23 mouse cellular contexts compared by ENCODE assay signal in the genomic region with DNA sequence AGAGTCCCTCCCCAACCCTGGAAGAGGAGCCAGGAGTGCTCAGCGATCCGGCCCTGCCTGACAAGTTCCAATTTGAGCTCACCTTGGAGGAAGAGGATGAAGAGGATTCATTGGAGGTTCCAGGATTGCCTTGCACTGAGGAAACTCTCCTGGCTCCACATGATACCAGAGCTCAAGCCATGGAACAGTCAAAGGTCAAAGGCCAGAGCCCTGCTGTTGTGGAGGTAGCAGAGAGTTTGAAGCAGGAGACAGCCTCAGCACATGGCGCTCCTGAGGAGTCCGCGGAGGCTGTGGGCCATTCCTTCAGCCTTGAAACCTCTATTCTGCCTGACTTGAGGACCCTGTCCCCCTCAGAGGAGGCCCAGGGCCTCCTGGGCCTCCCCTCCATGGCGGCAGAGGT. TPM values are rescaled to one million over a fixed set of nuclear protein-coding genes. Genes with fewer than 3 reads are reported as not detected.
A peak's percentile ranks its signal among the peaks of the same experiment; 100 is the strongest.
DNase-seq lines count a peak whose midpoint lies in the region; ATAC-seq and TF ChIP-seq lines count a peak whose summit lies in the region.
"Had no signal": no experiment of that assay in that cellular context is flagged by ENCODE, and none has a peak within 500 bp of the region (broad histone marks: within the 10 kb centered on the region; RNA-seq: fewer than 3 reads in every experiment).

No protein-coding gene starts in this region.

- no peak for DNase-seq in forebrain, embryonic 10.5 days (ENCODE audit: extremely low spot score, low spot score)
- no peak for DNase-seq in forebrain, postnatal 0 days
- DNase-seq in liver, embryonic 13.5 days, result no peak
- DNase-seq in liver, result no peak
- no peak for DNase-seq in layer of hippocampus, postnatal 14 days (ENCODE audit: low spot score in 2 of 2)
- DNase-seq: adrenal gland, postnatal 25 days; cerebellum, adult 11-12 months; cerebellum, adult 9-11 months; heart, adult 2 months; left cerebral cortex, postnatal 4 days; lung, embryonic 14.5 days; lung, postnatal 14 days; midbrain, embryonic 14.5 days; spleen, adult 18-20 months; thymus, adult 18-20 months; thymus, postnatal 36 days had no signal

- TF ChIP-seq CTCF in forebrain, postnatal 0 days (IDR thresholded peaks at IDR 0.05; ENCODE audit: low read depth), result no peak

- peaks cover 10% of the 10 kb centered on the region for H3K4me1 ChIP-seq in forebrain, embryonic 10.5 days
- no peaks in the 10 kb centered on the region for H3K4me1 ChIP-seq in forebrain, postnatal 0 days (ENCODE audit: insufficient read depth)
- peaks cover 4% of the 10 kb centered on the region for H3K4me1 ChIP-seq in liver, embryonic 13.5 days (replicated peaks)
- no peaks in the 10 kb centered on the region for H3K4me1 ChIP-seq in embryonic facial prominence, embryonic 12.5 days
- H3K4me1 ChIP-seq: heart, embryonic 12.5 days; limb, embryonic 15.5 days had no signal

- no peak overlapping the region for H3K4me3 ChIP-seq in forebrain, embryonic 10.5 days
- H3K4me3 ChIP-seq in forebrain, postnatal 0 days (ENCODE audit: low read depth, low read length), result no peak overlapping the region
- no peak overlapping the region for H3K4me3 ChIP-seq in liver, embryonic 13.5 days (replicated peaks)
- no peak overlapping the region for H3K4me3 ChIP-seq in embryonic facial prominence, embryonic 12.5 days
- H3K4me3 ChIP-seq: embryonic facial prominence, embryonic 13.5 days; heart, adult 2 months; heart, embryonic 12.5 days; limb, embryonic 15.5 days had no signal

- 79% methylated on average over 6 of the region's 6 CpGs for WGBS in forebrain, embryonic 10.5 days
- WGBS in forebrain, postnatal 0 days, result 81% methylated on average over 6 of the region's 6 CpGs
- WGBS in liver, embryonic 13.5 days (ENCODE audit: insufficient replicate concordance), result 77% methylated on average over 6 of the region's 6 CpGs
- 57% methylated on average over 6 of the region's 6 CpGs for WGBS in embryonic facial prominence, embryonic 12.5 days

- H3K36me3 ChIP-seq in forebrain, embryonic 10.5 days (replicated peaks), result no peaks in the 10 kb centered on the region
- peaks cover 39% of the 10 kb centered on the region for H3K36me3 ChIP-seq in forebrain, postnatal 0 days (ENCODE audit: insufficient read depth)
- peaks cover 13% of the 10 kb centered on the region; the same call in 1 of the 2 replicates for H3K36me3 ChIP-seq in liver, embryonic 13.5 days
- 0 out of 2 replicates have a peak, but pooled peaks cover 3% of the 10 kb centered on the region for H3K36me3 ChIP-seq in embryonic facial prominence, embryonic 12.5 days

- H3K27ac ChIP-seq in forebrain, embryonic 10.5 days, result 0 out of 2 replicates have a peak overlapping the region, but pooled peaks have one; percentile 32
- no peak overlapping the region for H3K27ac ChIP-seq in forebrain, postnatal 0 days (ENCODE audit: low read depth, low read length)
- no peak overlapping the region; the same call in 1 of the 2 replicates for H3K27ac ChIP-seq in liver, embryonic 13.5 days
- H3K27ac ChIP-seq in embryonic facial prominence, embryonic 12.5 days, result no peak overlapping the region
- H3K27ac ChIP-seq: embryonic facial prominence, embryonic 13.5 days; heart, adult 2 months; hindbrain, embryonic 14.5 days; limb, embryonic 15.5 days had no signal

- H3K4me2 ChIP-seq in forebrain, postnatal 0 days (ENCODE audit: low read depth), result no peak overlapping the region
- H3K4me2 ChIP-seq in liver, embryonic 13.5 days, result no peak overlapping the region
- H3K4me2 ChIP-seq in embryonic facial prominence, embryonic 12.5 days (replicated peaks), result no peak overlapping the region
- H3K4me2 ChIP-seq: embryonic facial prominence, embryonic 13.5 days; heart, embryonic 12.5 days; hindbrain, embryonic 14.5 days; limb, embryonic 15.5 days; lung, embryonic 14.5 days had no signal

- no peak for ATAC-seq in forebrain, postnatal 0 days
- ATAC-seq in liver, embryonic 13.5 days (ENCODE audit: low read depth), result peak; percentile 37; the same call in 1 of the 2 replicates
- ATAC-seq in embryonic facial prominence, embryonic 12.5 days (ENCODE audit: insufficient number of reproducible peaks, insufficient read depth, low FRiP score, low TSS enrichment), result no peak
- ATAC-seq in CD4-positive, CD25-positive, alpha-beta regulatory T cell, adult 4 months, result no peak
- ATAC-seq: forebrain, embryonic 16.5 days had no signal

- no peaks in the 10 kb centered on the region for H3K27me3 ChIP-seq in forebrain, embryonic 10.5 days (ENCODE audit: poor library complexity, severe bottlenecking)
- no peaks in the 10 kb centered on the region for H3K27me3 ChIP-seq in forebrain, postnatal 0 days (ENCODE audit: insufficient read depth, low read length)
- H3K27me3 ChIP-seq in liver, embryonic 13.5 days, result no peaks in the 10 kb centered on the region
- H3K27me3 ChIP-seq in embryonic facial prominence, embryonic 12.5 days, result no peaks in the 10 kb centered on the region
- H3K27me3 ChIP-seq: embryonic facial prominence, embryonic 13.5 days; heart, embryonic 12.5 days; limb, embryonic 15.5 days had no signal

- H3K9ac ChIP-seq in forebrain, postnatal 0 days, result no peak overlapping the region
- H3K9ac ChIP-seq in liver, embryonic 13.5 days, result no peak overlapping the region
- H3K9ac ChIP-seq in embryonic facial prominence, embryonic 12.5 days, result peak overlapping the region; percentile 24; the same call in 1 of the 2 replicates
- H3K9ac ChIP-seq: embryonic facial prominence, embryonic 13.5 days; heart, embryonic 12.5 days; hindbrain, embryonic 14.5 days; limb, embryonic 15.5 days; lung, embryonic 14.5 days had no signal

- no peaks in the 10 kb centered on the region for H3K9me3 ChIP-seq in forebrain, embryonic 10.5 days
- H3K9me3 ChIP-seq in forebrain, postnatal 0 days (ENCODE audit: low read length), result no peaks in the 10 kb centered on the region
- H3K9me3 ChIP-seq in liver, embryonic 13.5 days (replicated peaks), result no peaks in the 10 kb centered on the region
- H3K9me3 ChIP-seq in embryonic facial prominence, embryonic 12.5 days, result no peaks in the 10 kb centered on the region
- H3K9me3 ChIP-seq: embryonic facial prominence, embryonic 13.5 days; heart, embryonic 12.5 days; limb, embryonic 15.5 days had no signal

RNA-seq across cellular contexts. Expression of gene Keap1, which starts 28.3 kb away (rescaled TPM):
- 46.7 and 48.6 TPM in 2 replicates for polyA plus RNA-seq in forebrain, embryonic 10.5 days (2016; fragmentation: Nextera tagmentation; extraction: Ambion mirVana)
- 68.9 and 72.7 TPM in 2 replicates for total RNA-seq in forebrain, postnatal 0 days (2014; rRNA removed)
- 60.0 and 67.0 TPM in 2 replicates for polyA plus RNA-seq in forebrain, postnatal 0 days (2015; fragmentation: Nextera tagmentation; extraction: Ambion mirVana)
- 31.9 TPM in 2 replicates for polyA plus RNA-seq in liver, embryonic 13.5 days (2015; fragmentation: Nextera tagmentation; extraction: Ambion mirVana)
- 61.3 and 68.7 TPM in 2 replicates for polyA plus RNA-seq in embryonic facial prominence, embryonic 12.5 days (2016; fragmentation: Nextera tagmentation; extraction: Ambion mirVana)
- polyA plus RNA-seq in CD4-positive, CD25-positive, alpha-beta regulatory T cell, adult 4 months (2017; shearing (Covaris generic)), result 10 to 100 TPM; 20.1 to 43.4 TPM
- 10 to 100 TPM; 52.5 to 55.7 TPM for total RNA-seq in layer of hippocampus, postnatal 14 days (2021)

RNA-seq across cellular contexts. Expression of gene S1pr5, which starts 37.4 kb away (rescaled TPM):
- 0.07 and 0.10 TPM in 2 replicates for polyA plus RNA-seq in forebrain, embryonic 10.5 days (2016; fragmentation: Nextera tagmentation; extraction: Ambion mirVana)
- total RNA-seq in forebrain, postnatal 0 days (2014; rRNA removed), result 2.7 and 2.8 TPM in 2 replicates
- 1.9 and 2.3 TPM in 2 replicates for polyA plus RNA-seq in forebrain, postnatal 0 days (2015; fragmentation: Nextera tagmentation; extraction: Ambion mirVana)
- polyA plus RNA-seq in liver, embryonic 13.5 days (2015; fragmentation: Nextera tagmentation; extraction: Ambion mirVana), result 0.03 and 0.10 TPM in 2 replicates
- polyA plus RNA-seq in embryonic facial prominence, embryonic 12.5 days (2016; fragmentation: Nextera tagmentation; extraction: Ambion mirVana), result 0.42 and 0.64 TPM in 2 replicates
- polyA plus RNA-seq in CD4-positive, CD25-positive, alpha-beta regulatory T cell, adult 4 months (2017; shearing (Covaris generic)), result under 1 TPM in 1 of 2 experiments, not detected in 1; 0.12 TPM
- total RNA-seq in layer of hippocampus, postnatal 14 days (2021), result 1 to 10 TPM; 8.8 to 9.7 TPM
- polyA plus RNA-seq: lung, embryonic 14.5 days had no signal

RNA-seq across cellular contexts. Expression of gene Pde4a, which starts 45.3 kb away (rescaled TPM):
- polyA plus RNA-seq in forebrain, embryonic 10.5 days (2016; fragmentation: Nextera tagmentation; extraction: Ambion mirVana), result 3.8 and 4.3 TPM in 2 replicates
- 19.8 and 20.0 TPM in 2 replicates for total RNA-seq in forebrain, postnatal 0 days (2014; rRNA removed)
- polyA plus RNA-seq in forebrain, postnatal 0 days (2015; fragmentation: Nextera tagmentation; extraction: Ambion mirVana), result 26.2 and 41.6 TPM in 2 replicates
- polyA plus RNA-seq in liver, embryonic 13.5 days (2015; fragmentation: Nextera tagmentation; extraction: Ambion mirVana), result 2.0 and 2.1 TPM in 2 replicates
- 5.6 and 7.2 TPM in 2 replicates for polyA plus RNA-seq in embryonic facial prominence, embryonic 12.5 days (2016; fragmentation: Nextera tagmentation; extraction: Ambion mirVana)
- 1 to 10 TPM in 1 of 2 experiments, under 1 TPM in 1; 0.67 to 1.3 TPM for polyA plus RNA-seq in CD4-positive, CD25-positive, alpha-beta regulatory T cell, adult 4 months (2017; shearing (Covaris generic))
- total RNA-seq in layer of hippocampus, postnatal 14 days (2021), result 10 to 100 TPM; 63.8 to 69.9 TPM

RNA-seq across cellular contexts. Expression of gene Atg4d, which starts 54.3 kb away (rescaled TPM):
- polyA plus RNA-seq in forebrain, embryonic 10.5 days (2016; fragmentation: Nextera tagmentation; extraction: Ambion mirVana), result 45.2 and 48.5 TPM in 2 replicates
- total RNA-seq in forebrain, postnatal 0 days (2014; rRNA removed), result 18.7 and 19.5 TPM in 2 replicates
- polyA plus RNA-seq in forebrain, postnatal 0 days (2015; fragmentation: Nextera tagmentation; extraction: Ambion mirVana), result 19.9 and 26.4 TPM in 2 replicates
- polyA plus RNA-seq in liver, embryonic 13.5 days (2015; fragmentation: Nextera tagmentation; extraction: Ambion mirVana), result 85.5 and 86.2 TPM in 2 replicates
- polyA plus RNA-seq in embryonic facial prominence, embryonic 12.5 days (2016; fragmentation: Nextera tagmentation; extraction: Ambion mirVana), result 33.6 and 33.9 TPM in 2 replicates
- polyA plus RNA-seq in CD4-positive, CD25-positive, alpha-beta regulatory T cell, adult 4 months (2017; shearing (Covaris generic)), result 10 to 100 TPM; 25.3 to 29.8 TPM
- total RNA-seq in layer of hippocampus, postnatal 14 days (2021), result 10 to 100 TPM; 33.5 to 39.3 TPM
